Mouse (Mus musculus) adrenal gland, postnatal 14 days (tissue): ENCODE results near the gene Lsp1. TPM values are rescaled to one million over a fixed set of nuclear protein-coding genes. Genes with fewer than 3 reads are reported as not detected.

ENCODE experiments used
- DNase-seq: peaks from one replicate; pipeline ENCODE4 v3.0.0; 2021; ENCODE audit warnings: mixed read lengths
- total RNA-seq: library from RNA; stranded (reverse); gene quantifications from 2 replicates; pipeline ENCODE4 v1.2.3, GENCODE M21; 2021

The Lsp1 gene
- total RNA-seq, 1 experiment from 2014 or later = 20.4 TPM

DNA sequence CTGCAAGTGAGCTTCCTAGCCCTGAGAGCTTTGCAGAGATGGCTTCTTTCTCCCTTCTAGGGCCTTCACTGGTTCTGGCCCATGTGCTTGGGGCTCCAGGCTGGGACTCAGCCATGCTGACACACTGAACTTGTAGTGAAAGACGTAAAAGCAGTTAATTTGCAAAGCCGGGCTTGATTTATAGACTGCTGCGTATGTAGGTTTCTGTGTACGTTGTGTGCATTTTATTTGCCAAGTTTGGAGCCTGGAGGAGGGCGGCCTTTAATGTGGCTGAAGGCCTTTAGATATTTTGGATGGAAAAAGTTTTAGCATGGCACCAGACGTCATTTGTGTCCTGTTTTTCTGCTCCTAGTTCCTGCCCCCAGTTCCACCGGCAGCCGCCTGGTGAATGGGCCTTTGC lies 79.2 kb downstream of the Lsp1 start:
- DNase-seq = no peak

DNA sequence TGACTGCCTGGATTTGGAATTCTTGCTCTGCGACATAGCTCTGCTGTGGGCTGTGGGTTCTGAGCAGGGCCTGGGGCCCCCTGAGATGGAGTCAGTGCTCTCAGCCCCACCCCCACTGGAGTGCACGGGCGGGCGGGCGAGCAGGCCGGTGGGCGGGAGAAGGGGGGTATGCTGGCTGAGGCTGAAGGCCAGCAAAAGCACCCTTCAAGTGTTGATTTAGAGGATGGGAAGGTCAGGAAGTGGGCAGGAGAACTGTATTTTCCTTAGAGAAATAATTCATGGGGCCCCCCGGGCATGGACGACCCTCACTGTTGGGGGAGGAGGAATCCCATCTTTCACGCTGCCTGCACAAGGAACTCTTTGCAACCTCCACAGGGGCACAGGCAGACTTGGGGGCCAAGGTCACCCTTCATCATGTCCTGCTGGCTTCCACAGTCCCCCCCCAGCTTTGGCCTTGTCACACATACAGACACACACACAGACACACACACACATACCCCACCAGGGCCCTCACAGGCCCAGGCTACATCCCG lies 82.2 kb downstream of the Lsp1 start:
- DNase-seq = peak; percentile 54

Other genes starting within 250 kb of the Lsp1 start
- gene Gm7579, start 248.9 kb upstream of the Lsp1 start, total RNA-seq = not detected in 2 replicates
- gene Krtap5-5, start 230.8 kb upstream of the Lsp1 start, total RNA-seq = not detected in 2 replicates
- gene Gm40460, start 219.7 kb upstream of the Lsp1 start, total RNA-seq = not detected in 2 replicates
- gene Gm2431, start 202.5 kb upstream of the Lsp1 start, total RNA-seq = not detected in 2 replicates
- not detected in 2 replicates for gene Gm4559, start 186.4 kb upstream of the Lsp1 start, total RNA-seq
- not detected in 2 replicates for gene Krtap5-1, start 163.7 kb upstream of the Lsp1 start, total RNA-seq
- gene Krtap5-4, start 157.3 kb upstream of the Lsp1 start, total RNA-seq = not detected in 2 replicates
- 3.8 and 5.1 TPM in 2 replicates for gene Ifitm10, start 87.1 kb upstream of the Lsp1 start, total RNA-seq
- gene Gm49369, start 78.1 kb upstream of the Lsp1 start, total RNA-seq = 1.4 TPM in 1 of 2 replicates, not detected in the other
- gene Ctsd, start 72.8 kb upstream of the Lsp1 start, total RNA-seq = 678 and 680 TPM in 2 replicates
- gene Syt8, start 26.0 kb upstream of the Lsp1 start, total RNA-seq = not detected in 2 replicates
- 0.56 and 0.67 TPM in 2 replicates for gene Tnni2, start 19.0 kb upstream of the Lsp1 start, total RNA-seq
- gene Tnnt3, start 38.0 kb downstream of the Lsp1 start, total RNA-seq = 1.1 and 1.8 TPM in 2 replicates
- gene Mrpl23, start 71.9 kb downstream of the Lsp1 start, total RNA-seq = 13.3 and 17.9 TPM in 2 replicates
- 119 and 187 TPM in 2 replicates for gene Igf2, start 206.0 kb downstream of the Lsp1 start, total RNA-seq
- gene Gm49394, start 209.1 kb downstream of the Lsp1 start, total RNA-seq = not detected in 2 replicates